In genomic region chr9:75234271-75234741, GRCm38 (mm10) we compare ENCODE assay signal across 13 mouse cellular contexts. TPM values are rescaled to one million over a fixed set of nuclear protein-coding genes. Genes with fewer than 3 reads are reported as not detected.
DNase-seq lines count a peak whose midpoint lies in the region; ATAC-seq and TF ChIP-seq lines count a peak whose summit lies in the region.
"Had no signal": no experiment of that assay in that cellular context is flagged by ENCODE, and none has a peak within 500 bp of the region (broad histone marks: within the 10 kb centered on the region; RNA-seq: fewer than 3 reads in every experiment).

No protein-coding gene starts in this region.

- DNase-seq in embryonic facial prominence, embryonic 14.5 days (ENCODE audit: low spot score): peak; percentile 36
- DNase-seq in embryonic facial prominence, embryonic 10.5 days (ENCODE audit: low spot score): no peak
- DNase-seq in midbrain, embryonic 11.5 days (ENCODE audit: low spot score, missing footprints): peak; percentile 80
- peak; percentile 83 for DNase-seq in lung, postnatal 0 days (ENCODE audit: low spot score)
- DNase-seq in ovary, adult 18-20 months (ENCODE audit: low spot score): no peak
- DNase-seq in midbrain, postnatal 0 days (ENCODE audit: low spot score): no peak
- DNase-seq in cerebellum, postnatal 25 days: no peak
- DNase-seq: B cell, adult 2 months; cerebellum, adult 11 months; gastrocnemius, postnatal 10 days; liver, postnatal 0 days had no signal

- WGBS in embryonic facial prominence, embryonic 14.5 days: 27% methylated on average over 7 of the region's 7 CpGs
- 21% methylated on average over 7 of the region's 7 CpGs for WGBS in embryonic facial prominence, embryonic 10.5 days
- 35% methylated on average over 7 of the region's 7 CpGs for WGBS in midbrain, embryonic 11.5 days
- 42% methylated on average over 7 of the region's 7 CpGs for WGBS in midbrain, embryonic 13.5 days
- WGBS in lung, postnatal 0 days: 20% methylated on average over 7 of the region's 7 CpGs
- 51% methylated on average over 7 of the region's 7 CpGs for WGBS in midbrain, postnatal 0 days

- no peak for TF ChIP-seq CTCF in lung, postnatal 0 days (IDR thresholded peaks at IDR 0.05)
- no peak for TF ChIP-seq CTCF in midbrain, postnatal 0 days (IDR thresholded peaks at IDR 0.05)

- ATAC-seq in embryonic facial prominence, embryonic 14.5 days (ENCODE audit: low read depth): peak; percentile 85
- no peak for ATAC-seq in midbrain, embryonic 11.5 days (ENCODE audit: low FRiP score)
- no peak for ATAC-seq in midbrain, embryonic 13.5 days
- peak; percentile 70 for ATAC-seq in lung, postnatal 0 days
- ATAC-seq in midbrain, postnatal 0 days (ENCODE audit: low FRiP score): no peak
- ATAC-seq: liver, postnatal 0 days had no signal

- H3K27me3 ChIP-seq in embryonic facial prominence, embryonic 14.5 days (replicated peaks; ENCODE audit: control insufficient read depth, insufficient read depth, low read length): peaks cover 32% of the 10 kb centered on the region
- H3K27me3 ChIP-seq in embryonic facial prominence, embryonic 10.5 days (replicated peaks; ENCODE audit: low read depth, poor library complexity, severe bottlenecking): peaks cover 58% of the 10 kb centered on the region
- peaks cover 22% of the 10 kb centered on the region for H3K27me3 ChIP-seq in midbrain, embryonic 11.5 days (ENCODE audit: control insufficient read depth, insufficient read depth, low read length)
- peaks cover 42% of the 10 kb centered on the region for H3K27me3 ChIP-seq in midbrain, embryonic 13.5 days
- 0 out of 2 replicates have a peak, but pooled peaks cover 4% of the 10 kb centered on the region for H3K27me3 ChIP-seq in lung, postnatal 0 days (replicated peaks; ENCODE audit: insufficient read depth, low read length)
- peaks cover 12% of the 10 kb centered on the region for H3K27me3 ChIP-seq in midbrain, postnatal 0 days (ENCODE audit: insufficient read depth, low read length)

- no peak overlapping the region for H3K27ac ChIP-seq in embryonic facial prominence, embryonic 14.5 days (replicated peaks; ENCODE audit: low read depth, low read length)
- H3K27ac ChIP-seq in embryonic facial prominence, embryonic 10.5 days (replicated peaks): no peak overlapping the region
- no peak overlapping the region for H3K27ac ChIP-seq in midbrain, embryonic 11.5 days (ENCODE audit: low read depth, low read length)
- no peak overlapping the region for H3K27ac ChIP-seq in midbrain, embryonic 13.5 days
- peak overlapping the region; percentile 92 for H3K27ac ChIP-seq in lung, postnatal 0 days (ENCODE audit: low read length)
- H3K27ac ChIP-seq in midbrain, postnatal 0 days (ENCODE audit: low read depth, low read length): no peak overlapping the region
- H3K27ac ChIP-seq: hindbrain, embryonic 14.5 days had no signal

- no peak overlapping the region for H3K4me3 ChIP-seq in embryonic facial prominence, embryonic 14.5 days (ENCODE audit: low read depth, low read length)
- H3K4me3 ChIP-seq in embryonic facial prominence, embryonic 10.5 days: no peak overlapping the region
- H3K4me3 ChIP-seq in midbrain, embryonic 11.5 days (ENCODE audit: low read depth, low read length): no peak overlapping the region
- H3K4me3 ChIP-seq in midbrain, embryonic 13.5 days (replicated peaks): no peak overlapping the region
- H3K4me3 ChIP-seq in lung, postnatal 0 days (ENCODE audit: low read depth, low read length): peak overlapping the region; percentile 51; the same call in 1 of the 2 replicates
- H3K4me3 ChIP-seq in midbrain, postnatal 0 days (ENCODE audit: low read depth, low read length): no peak overlapping the region

- H3K9ac ChIP-seq in embryonic facial prominence, embryonic 14.5 days (ENCODE audit: low read depth, low read length): no peak overlapping the region
- H3K9ac ChIP-seq in midbrain, embryonic 11.5 days (ENCODE audit: low read length): no peak overlapping the region
- H3K9ac ChIP-seq in midbrain, embryonic 13.5 days (replicated peaks): no peak overlapping the region
- H3K9ac ChIP-seq in lung, postnatal 0 days (replicated peaks; ENCODE audit: low read depth): peak overlapping the region; percentile 36; the same call in 1 of the 2 replicates
- no peak overlapping the region for H3K9ac ChIP-seq in midbrain, postnatal 0 days (replicated peaks; ENCODE audit: low read length, poor library complexity, severe bottlenecking)
- H3K9ac ChIP-seq: hindbrain, embryonic 14.5 days; liver, postnatal 0 days had no signal

- no peak overlapping the region for H3K4me2 ChIP-seq in embryonic facial prominence, embryonic 14.5 days (ENCODE audit: low read depth, low read length)
- H3K4me2 ChIP-seq in midbrain, embryonic 11.5 days: no peak overlapping the region
- H3K4me2 ChIP-seq in midbrain, embryonic 13.5 days (replicated peaks): no peak overlapping the region
- peak overlapping the region; percentile 52 for H3K4me2 ChIP-seq in lung, postnatal 0 days (replicated peaks; ENCODE audit: low read depth, low read length)
- no peak overlapping the region for H3K4me2 ChIP-seq in midbrain, postnatal 0 days (ENCODE audit: low read depth, low read length, poor library complexity, severe bottlenecking)
- H3K4me2 ChIP-seq: hindbrain, embryonic 14.5 days had no signal

- peak; percentile 74; the same call in 1 of the 2 replicates for TF ChIP-seq EP300 in lung, postnatal 0 days (IDR thresholded peaks at IDR 0.05)

- no peaks in the 10 kb centered on the region for H3K9me3 ChIP-seq in embryonic facial prominence, embryonic 14.5 days (ENCODE audit: control insufficient read depth, low read length)
- no peaks in the 10 kb centered on the region for H3K9me3 ChIP-seq in embryonic facial prominence, embryonic 10.5 days
- no peaks in the 10 kb centered on the region for H3K9me3 ChIP-seq in midbrain, embryonic 11.5 days (ENCODE audit: control insufficient read depth, low read length)
- H3K9me3 ChIP-seq in midbrain, embryonic 13.5 days: no peaks in the 10 kb centered on the region
- no peaks in the 10 kb centered on the region for H3K9me3 ChIP-seq in lung, postnatal 0 days (ENCODE audit: low read length)
- H3K9me3 ChIP-seq in midbrain, postnatal 0 days (ENCODE audit: low read length): no peaks in the 10 kb centered on the region

- no peaks in the 10 kb centered on the region for H3K36me3 ChIP-seq in embryonic facial prominence, embryonic 14.5 days (ENCODE audit: control insufficient read depth, insufficient read depth, low read length)
- no peaks in the 10 kb centered on the region for H3K36me3 ChIP-seq in embryonic facial prominence, embryonic 10.5 days (replicated peaks)
- H3K36me3 ChIP-seq in midbrain, embryonic 11.5 days (ENCODE audit: control insufficient read depth, insufficient read depth, low read length): no peaks in the 10 kb centered on the region
- no peaks in the 10 kb centered on the region for H3K36me3 ChIP-seq in midbrain, embryonic 13.5 days
- H3K36me3 ChIP-seq in lung, postnatal 0 days (ENCODE audit: insufficient read depth, low read length): no peaks in the 10 kb centered on the region
- no peaks in the 10 kb centered on the region for H3K36me3 ChIP-seq in midbrain, postnatal 0 days (ENCODE audit: insufficient read depth, low read length)

- peaks cover 7% of the 10 kb centered on the region for H3K4me1 ChIP-seq in embryonic facial prominence, embryonic 14.5 days (ENCODE audit: control insufficient read depth, insufficient read depth, low read length)
- H3K4me1 ChIP-seq in embryonic facial prominence, embryonic 10.5 days: peaks cover 33% of the 10 kb centered on the region
- H3K4me1 ChIP-seq in midbrain, embryonic 11.5 days (ENCODE audit: control insufficient read depth, insufficient read depth, low read length): peaks cover 6% of the 10 kb centered on the region
- H3K4me1 ChIP-seq in midbrain, embryonic 13.5 days (replicated peaks): peaks cover 10% of the 10 kb centered on the region
- H3K4me1 ChIP-seq in lung, postnatal 0 days (ENCODE audit: insufficient read depth, low read depth, low read length): no peaks in the 10 kb centered on the region
- H3K4me1 ChIP-seq in midbrain, postnatal 0 days (ENCODE audit: insufficient read depth, low read length): peaks cover 5% of the 10 kb centered on the region

RNA-seq across cellular contexts. Expression of gene Myo5c, which starts 2.5 kb away (rescaled TPM):
- 2.0 and 3.4 TPM in 2 replicates for polyA plus RNA-seq in embryonic facial prominence, embryonic 14.5 days (2014; fragmentation: Nextera tagmentation; extraction: Ambion mirVana)
- polyA plus RNA-seq in embryonic facial prominence, embryonic 10.5 days (2016; fragmentation: Nextera tagmentation; extraction: Ambion mirVana): 1.2 and 1.3 TPM in 2 replicates
- 0.40 and 0.56 TPM in 2 replicates for polyA plus RNA-seq in midbrain, embryonic 11.5 days (2014; fragmentation: Nextera tagmentation; extraction: Ambion mirVana)
- 0.50 and 0.59 TPM in 2 replicates for polyA plus RNA-seq in midbrain, embryonic 13.5 days (2015; fragmentation: Nextera tagmentation; extraction: Ambion mirVana)
- 35.0 and 39.2 TPM in 2 replicates for polyA plus RNA-seq in lung, postnatal 0 days (2015; fragmentation: Nextera tagmentation; extraction: Ambion mirVana)
- 0.22 and 0.61 TPM in 2 replicates for total RNA-seq in midbrain, postnatal 0 days (2014; rRNA removed)
- 0.36 and 0.62 TPM in 2 replicates for polyA plus RNA-seq in midbrain, postnatal 0 days (2015; fragmentation: Nextera tagmentation; extraction: Ambion mirVana)

Comparison
In these comparisons a context has a peak if more than half of its experiments do, and no peak if none do; other contexts are left out.
1. DNase-seq: peak in embryonic facial prominence, embryonic 14.5 days (single experiment), midbrain, embryonic 11.5 days (single experiment) and lung, postnatal 0 days (single experiment); none in embryonic facial prominence, embryonic 10.5 days (single experiment), ovary, adult 18-20 months (single experiment), midbrain, postnatal 0 days (single experiment) and cerebellum, postnatal 25 days (0 of 2).
2. ATAC-seq: peak in embryonic facial prominence, embryonic 14.5 days (single experiment) and lung, postnatal 0 days (single experiment); none in midbrain, embryonic 11.5 days (single experiment), midbrain, embryonic 13.5 days (single experiment) and midbrain, postnatal 0 days (single experiment).